Mouse (Mus musculus) hindbrain, postnatal 0 days (tissue): Measurements from ENCODE around the gene Th. TPM values are rescaled to one million over a fixed set of nuclear protein-coding genes. Genes with fewer than 3 reads are reported as not detected.

Experiments
- ATAC-seq: fragments of 200-750 bp; cut with Nextera tagmentation; 2 replicates; pipeline ENCODE4 v1.8.0; 2017; ENCODE audit warnings: mild to moderate bottlenecking, moderate TSS enrichment, moderate library complexity
- DNase-seq: peaks from one replicate; pipeline ENCODE4 v3.0.0-alpha.2; 2015; ENCODE audit warnings: low spot score
- H3K27ac ChIP-seq: fragments of 300-500 bp; sonication (generic); 2 replicates; pipeline ENCODE4 v1.5.1; 2014; ENCODE audit warnings: mild to moderate bottlenecking
- H3K27me3 ChIP-seq: fragments of 300-500 bp; sonication (generic); 2 replicates; pipeline ENCODE4 v1.6.1; 2014; ENCODE audit warnings: low read length, mixed read lengths; ENCODE audit not compliant: insufficient read depth
- H3K36me3 ChIP-seq: fragments of 300-500 bp; sonication (generic); 2 replicates; pipeline ENCODE4 v1.6.1; 2014; ENCODE audit warnings: low read length, mixed read lengths; ENCODE audit not compliant: insufficient read depth
- H3K4me1 ChIP-seq: fragments of 300-500 bp; sonication (generic); 2 replicates; pipeline ENCODE4 v1.6.1; 2014; ENCODE audit warnings: antibody characterized with exemption, low read length, mixed read lengths; ENCODE audit not compliant: insufficient read depth
- H3K4me2 ChIP-seq: fragments of 300-500 bp; sonication (generic); 2 replicates; pipeline ENCODE4 v1.6.1; 2014; ENCODE audit warnings: low read depth, mild to moderate bottlenecking, low read length, moderate library complexity, mixed read lengths
- H3K4me3 ChIP-seq: fragments of 300-500 bp; sonication (generic); 2 replicates; pipeline ENCODE4 v1.5.1; 2014; ENCODE audit warnings: low read length
- H3K9ac ChIP-seq: fragments of 300-500 bp; sonication (generic); replicated peaks from 2 replicates; pipeline ENCODE4 v1.6.1; 2014; ENCODE audit warnings: mild to moderate bottlenecking, low read length, moderate library complexity, mixed read lengths
- H3K9me3 ChIP-seq: fragments of 300-500 bp; sonication (generic); 2 replicates; pipeline ENCODE4 v1.6.1; 2016; ENCODE audit warnings: low read length, mixed read lengths
- CTCF ChIP-seq: IDR thresholded peaks from 2 replicates; pipeline ENCODE4 v1.5.1; 2016; ENCODE audit warnings: antibody characterized with exemption, control low read depth, low read depth
- WGBS: fragments of 180-500 bp; shearing (Covaris S2); extraction: QIAGEN DNeasy Blood & Tissue Kit; methylation state at CpG from one replicate; pipeline ENCODE4 v1.1.7; 2014; 5-methylcytosine and 5-hydroxymethylcytosine counted together
- polyA plus RNA-seq: library from polyadenylated mRNA; unstranded; fragments of >200 nt; fragmentation: Nextera tagmentation; extraction: Ambion mirVana; gene quantifications from 2 replicates; pipeline ENCODE4 v1.2.1, GENCODE M21; 2015
- total RNA-seq: library from RNA; depleted of rRNA; stranded (reverse); fragments of >200 nt; gene quantifications from 2 replicates; pipeline ENCODE4 v1.2.3, GENCODE M21; 2014

Th gene
- total and polyA plus RNA-seq, 2 experiments from 2014 or later: 12.0 to 13.3 TPM

DNA sequence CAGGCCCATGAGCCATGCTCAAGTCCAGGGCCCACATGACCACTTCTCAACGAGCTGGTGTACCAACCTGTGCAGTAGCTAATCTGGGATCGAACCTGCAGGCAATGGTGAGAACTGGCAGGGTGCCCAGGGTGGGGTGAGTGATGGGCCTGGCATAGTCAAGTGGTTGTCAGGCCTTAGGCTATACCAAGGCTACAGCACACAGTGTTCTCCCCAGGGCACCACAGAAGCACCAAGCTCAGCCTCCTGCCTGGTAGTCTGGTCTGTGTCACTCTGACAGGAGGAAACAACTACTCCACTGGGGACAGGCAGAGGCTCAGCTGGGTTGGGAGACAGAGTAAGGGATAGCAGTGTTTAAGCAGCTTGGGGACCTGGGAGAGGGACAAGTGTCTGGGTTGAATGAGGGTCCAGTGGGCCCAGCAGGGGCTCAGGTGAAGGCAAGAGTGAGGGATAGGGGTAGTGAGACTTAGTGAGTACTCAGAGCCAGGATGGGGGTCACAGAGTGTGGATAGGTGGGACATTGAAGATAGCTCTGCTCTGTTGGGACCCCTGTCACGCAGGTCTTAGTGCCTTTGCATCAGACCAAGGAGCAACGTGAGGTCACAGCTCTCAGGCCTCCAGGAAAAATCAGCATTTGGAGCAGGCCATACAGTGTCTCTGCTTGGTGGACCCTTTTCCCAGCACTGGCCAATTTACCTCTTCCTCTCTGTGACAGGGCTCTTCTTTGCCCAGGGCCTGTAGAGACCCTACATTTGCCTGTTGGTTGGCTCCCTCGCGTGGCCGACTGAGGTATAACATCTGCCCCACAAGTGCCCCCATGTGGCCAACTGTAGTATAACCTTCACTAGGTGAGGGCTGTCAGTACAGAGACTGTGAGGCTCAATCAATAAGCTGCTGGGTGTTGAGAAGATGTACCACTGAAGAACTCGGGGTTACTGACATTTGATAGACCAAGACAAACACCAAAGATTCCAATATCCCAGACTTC lies 12.0 kb downstream of the Th start:
- Histone ChIP-seq H3K27me3 (no peaks in the 10 kb centered on the region), H3K4me1 (no peaks in the 10 kb centered on the region), H3K27ac (no peak overlapping the region), H3K4me3 (no peak overlapping the region), H3K9ac (no peak overlapping the region), H3K4me2 (no peak overlapping the region), H3K9me3 (no peaks in the 10 kb centered on the region), H3K36me3 (no peaks in the 10 kb centered on the region)
- DNase-seq (peak; percentile 79), ATAC-seq (peak; percentile 80)
- TF ChIP-seq CTCF: peak; percentile 100
- 30% methylated on average over 8 of the region's 8 CpGs for WGBS

DNA sequence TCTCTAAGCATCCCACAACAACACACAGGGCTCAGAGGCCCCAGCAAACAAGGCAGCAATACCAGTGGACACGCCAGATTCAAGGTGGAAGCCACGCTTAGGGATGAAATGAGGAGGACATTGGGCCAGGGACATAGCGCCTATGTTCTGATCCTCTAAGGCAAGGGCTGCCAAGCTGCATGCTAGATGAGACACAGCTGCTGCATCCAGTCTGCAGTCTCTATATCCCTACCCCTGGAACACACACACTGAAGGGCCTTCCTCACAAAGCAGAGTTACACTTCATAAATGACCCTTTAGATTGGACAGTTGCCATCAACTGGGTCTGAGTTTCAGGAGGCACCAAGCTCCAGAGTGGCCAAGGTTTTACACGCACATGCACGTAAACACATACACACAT lies 13.3 kb downstream of the Th start:
- TF ChIP-seq CTCF: no peak
- H3K27me3 ChIP-seq: no peaks in the 10 kb centered on the region
- no peaks in the 10 kb centered on the region for H3K4me1 ChIP-seq
- no peaks in the 10 kb centered on the region for H3K36me3 ChIP-seq
- H3K4me3 ChIP-seq: no peak overlapping the region
- DNase-seq (no peak), ATAC-seq (no peak)
- H3K9ac ChIP-seq: no peak overlapping the region
- 81% methylated on average over 5 of the region's 5 CpGs for WGBS
- no peak overlapping the region for H3K27ac ChIP-seq
- H3K9me3 ChIP-seq: no peaks in the 10 kb centered on the region
- H3K4me2 ChIP-seq: no peak overlapping the region

DNA sequence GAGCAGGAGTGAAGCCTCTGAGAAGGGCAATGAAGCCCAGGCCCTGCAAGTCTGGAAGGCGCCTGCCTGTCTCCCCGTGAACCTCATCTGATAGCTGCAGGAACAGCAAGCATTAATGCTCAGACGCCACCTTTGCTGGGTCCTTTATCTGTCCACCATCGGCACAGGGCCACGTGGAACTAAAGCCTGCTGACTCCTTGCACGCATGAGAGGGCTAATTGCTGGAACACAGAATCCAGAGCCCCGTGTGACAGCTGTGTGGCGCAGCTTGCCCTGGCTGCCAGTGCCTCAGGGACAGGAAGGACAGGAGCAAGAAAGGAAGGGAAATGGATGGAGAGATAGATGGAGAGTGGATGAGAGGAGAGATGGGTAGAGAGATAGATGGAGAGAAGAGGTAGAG lies 14.8 kb downstream of the Th start:
- H3K36me3 ChIP-seq: no peaks in the 10 kb centered on the region
- H3K27ac ChIP-seq: peak overlapping the region; percentile 76
- peak; percentile 78 for ATAC-seq
- no peak overlapping the region for H3K4me2 ChIP-seq
- no peaks in the 10 kb centered on the region for H3K9me3 ChIP-seq
- H3K4me3 ChIP-seq: no peak overlapping the region
- no peaks in the 10 kb centered on the region for H3K27me3 ChIP-seq
- peak; percentile 85 for DNase-seq
- H3K9ac ChIP-seq: no peak overlapping the region
- 20% methylated on average over 8 of the region's 8 CpGs for WGBS
- TF ChIP-seq CTCF: peak; percentile 31
- H3K4me1 ChIP-seq: no peaks in the 10 kb centered on the region

DNA sequence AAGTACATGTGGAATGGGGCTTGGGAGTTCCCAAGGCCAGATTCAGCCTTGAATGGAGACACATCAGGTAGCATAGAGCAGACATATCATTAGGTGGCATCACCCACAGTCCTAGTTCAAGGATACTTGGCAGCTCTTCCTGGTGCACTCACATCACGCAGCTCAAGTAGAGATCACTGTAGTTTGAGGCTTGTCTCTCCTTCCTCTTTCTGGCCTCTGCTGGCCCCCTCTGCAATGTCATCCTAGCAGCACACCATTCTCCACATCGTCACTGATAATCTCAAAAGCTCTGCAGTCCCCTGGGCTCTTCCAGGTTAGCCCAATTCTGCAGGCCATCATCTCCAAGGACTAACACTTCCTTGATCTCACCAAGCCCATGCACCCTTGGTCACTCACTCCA lies 19.2 kb downstream of the Th start:
- no peak for TF ChIP-seq CTCF
- H3K4me2 ChIP-seq: no peak overlapping the region
- ATAC-seq (no peak), DNase-seq (no peak)
- no peak overlapping the region for H3K27ac ChIP-seq
- no peak overlapping the region for H3K9ac ChIP-seq
- H3K27me3 ChIP-seq: no peaks in the 10 kb centered on the region
- no peak overlapping the region for H3K4me3 ChIP-seq
- H3K36me3 ChIP-seq: no peaks in the 10 kb centered on the region
- no peaks in the 10 kb centered on the region for H3K9me3 ChIP-seq
- no peaks in the 10 kb centered on the region for H3K4me1 ChIP-seq
- WGBS: 98% methylated on average over 2 of the region's 2 CpGs

DNA sequence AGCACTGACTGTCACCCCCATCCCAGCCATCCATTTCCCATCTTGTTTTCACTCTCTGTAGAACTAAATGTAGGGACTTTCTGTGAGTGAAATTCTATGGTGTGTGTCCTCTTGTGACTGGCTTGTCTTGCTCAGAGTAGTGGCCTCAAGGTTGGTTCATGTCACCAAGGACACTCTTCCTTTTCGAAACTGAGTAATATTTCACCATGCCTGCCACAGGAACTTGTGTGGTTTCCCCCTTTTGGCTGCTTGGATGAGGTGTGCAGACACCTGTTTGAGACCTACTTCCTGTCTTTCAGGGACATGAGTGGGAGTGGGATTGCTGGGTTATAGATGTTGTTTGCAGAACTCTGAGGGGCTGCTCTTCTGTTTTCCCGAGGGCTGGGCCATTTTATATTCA lies 20.8 kb downstream of the Th start:
- H3K27me3 ChIP-seq: no peaks in the 10 kb centered on the region
- H3K27ac ChIP-seq: no peak overlapping the region
- DNase-seq (no peak), ATAC-seq (no peak)
- no peaks in the 10 kb centered on the region for H3K4me1 ChIP-seq
- TF ChIP-seq CTCF: no peak
- no peak overlapping the region for H3K9ac ChIP-seq
- H3K4me3 ChIP-seq: no peak overlapping the region
- WGBS: 75% methylated on average over 2 of the region's 2 CpGs
- H3K36me3 ChIP-seq: no peaks in the 10 kb centered on the region
- no peaks in the 10 kb centered on the region for H3K9me3 ChIP-seq
- H3K4me2 ChIP-seq: no peak overlapping the region

DNA sequence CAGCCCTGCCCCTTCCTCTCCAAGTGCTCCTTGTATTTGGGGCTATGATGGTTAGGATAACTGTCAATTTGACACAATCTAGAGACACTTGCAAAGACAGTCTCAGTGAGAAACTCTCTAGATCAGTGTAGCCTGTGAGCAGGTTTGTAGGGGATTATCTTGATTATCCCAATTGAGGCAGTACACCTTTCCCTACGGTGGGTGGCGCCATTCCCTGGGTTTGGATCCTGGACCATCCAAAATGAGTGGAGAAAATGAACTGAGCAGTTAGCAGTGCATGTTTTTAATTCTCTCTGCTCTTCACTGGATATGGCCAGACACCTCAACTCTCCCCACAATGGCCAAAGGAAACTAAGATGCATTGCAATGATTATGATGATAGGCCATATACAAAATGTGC lies 21.3 kb downstream of the Th start:
- TF ChIP-seq CTCF: peak; percentile 47
- no peaks in the 10 kb centered on the region for H3K9me3 ChIP-seq
- no peaks in the 10 kb centered on the region for H3K4me1 ChIP-seq
- DNase-seq: no peak
- no peak overlapping the region for H3K4me3 ChIP-seq
- WGBS: 43% methylated on average over 2 of the region's 2 CpGs
- H3K4me2 ChIP-seq: no peak overlapping the region
- no peak overlapping the region for H3K27ac ChIP-seq
- ATAC-seq: no peak
- no peaks in the 10 kb centered on the region for H3K36me3 ChIP-seq
- no peak overlapping the region for H3K9ac ChIP-seq
- H3K27me3 ChIP-seq: no peaks in the 10 kb centered on the region

DNA sequence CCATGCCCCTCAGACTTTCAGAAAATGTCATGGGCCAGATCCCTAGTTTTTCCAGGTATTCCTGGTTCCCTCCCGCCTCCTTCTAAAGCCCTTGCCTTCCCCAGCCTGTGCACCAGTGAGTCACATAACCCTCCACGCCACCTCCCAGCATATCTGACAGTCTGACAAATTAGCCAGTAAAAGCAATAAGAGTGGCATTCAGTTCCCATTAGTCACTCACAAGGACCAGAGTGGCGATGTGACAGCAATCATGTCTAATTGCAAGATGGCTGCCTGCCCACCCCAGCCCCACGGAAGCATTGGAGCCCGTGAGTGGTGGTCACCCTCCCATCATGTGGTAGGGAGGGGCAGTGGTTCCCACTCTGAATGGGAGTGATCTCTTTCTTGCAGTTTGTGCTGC lies 25.3 kb downstream of the Th start:
- ATAC-seq (no peak), DNase-seq (no peak)
- H3K9ac ChIP-seq: no peak overlapping the region
- no peak overlapping the region for H3K4me2 ChIP-seq
- peaks cover 12% of the 10 kb centered on the region for H3K4me1 ChIP-seq
- H3K27ac ChIP-seq: no peak overlapping the region
- no peak for TF ChIP-seq CTCF
- no peaks in the 10 kb centered on the region for H3K27me3 ChIP-seq
- no peak overlapping the region for H3K4me3 ChIP-seq
- WGBS: 36% methylated on average over 5 of the region's 5 CpGs
- H3K9me3 ChIP-seq: no peaks in the 10 kb centered on the region
- no peaks in the 10 kb centered on the region for H3K36me3 ChIP-seq
